Mouse (Mus musculus) midbrain, postnatal 0 days (tissue): ENCODE data around the gene Shc3. TPM values are rescaled to one million over a fixed set of nuclear protein-coding genes. Genes with fewer than 3 reads are reported as not detected.

ENCODE experiments used
- ATAC-seq: fragments of 200-750 bp; cut with Nextera tagmentation; 2 replicates; pipeline ENCODE4 v1.8.0; 2017; ENCODE audit warnings: moderate number of reproducible peaks, mild to moderate bottlenecking, moderate TSS enrichment, moderate library complexity; ENCODE audit not compliant: low FRiP score
- DNase-seq: peaks from one replicate; pipeline ENCODE4 v3.0.0-alpha.2; 2015; ENCODE audit warnings: low spot score
- H3K27ac ChIP-seq: fragments of 300-500 bp; sonication (generic); 2 replicates; pipeline ENCODE4 v1.5.1; 2014; ENCODE audit warnings: low read depth, mild to moderate bottlenecking, low read length, mixed read lengths
- H3K27me3 ChIP-seq: fragments of 300-500 bp; sonication (generic); 2 replicates; pipeline ENCODE4 v1.6.1; 2014; ENCODE audit warnings: low read length, control low read depth, mixed read lengths; ENCODE audit not compliant: insufficient read depth
- H3K36me3 ChIP-seq: fragments of 300-500 bp; sonication (generic); 2 replicates; pipeline ENCODE4 v1.6.1; 2014; ENCODE audit warnings: low read length, control low read depth, mixed read lengths; ENCODE audit not compliant: insufficient read depth
- H3K4me1 ChIP-seq: fragments of 300-500 bp; sonication (generic); 2 replicates; pipeline ENCODE4 v1.6.1; 2014; ENCODE audit warnings: mild to moderate bottlenecking, control low read depth, antibody characterized with exemption, low read length, mixed read lengths; ENCODE audit not compliant: insufficient read depth
- H3K4me2 ChIP-seq: fragments of 300-500 bp; sonication (generic); 2 replicates; pipeline ENCODE4 v1.6.1; 2014; ENCODE audit warnings: low read depth, mild to moderate bottlenecking, low read length, mixed read lengths; ENCODE audit not compliant: poor library complexity, severe bottlenecking
- H3K4me3 ChIP-seq: fragments of 300-500 bp; sonication (generic); 2 replicates; pipeline ENCODE4 v1.5.1; 2014; ENCODE audit warnings: low read depth, mild to moderate bottlenecking, low read length, moderate library complexity
- H3K9ac ChIP-seq: fragments of 300-500 bp; sonication (generic); replicated peaks from 2 replicates; pipeline ENCODE4 v1.6.1; 2014; ENCODE audit warnings: mild to moderate bottlenecking, low read length, moderate library complexity, mixed read lengths; ENCODE audit not compliant: poor library complexity, severe bottlenecking
- H3K9me3 ChIP-seq: fragments of 300-500 bp; sonication (generic); 2 replicates; pipeline ENCODE4 v1.6.1; 2016; ENCODE audit warnings: low read length, control low read depth
- CTCF ChIP-seq: IDR thresholded peaks from 2 replicates; pipeline ENCODE4 v1.5.1; 2016; ENCODE audit warnings: antibody characterized with exemption, mild to moderate bottlenecking
- WGBS: fragments of 180-500 bp; shearing (Covaris S2); extraction: QIAGEN DNeasy Blood & Tissue Kit; methylation state at CpG from one replicate; pipeline ENCODE4 v1.1.7; 2014; 5-methylcytosine and 5-hydroxymethylcytosine counted together
- polyA plus RNA-seq: library from polyadenylated mRNA; unstranded; fragments of >200 nt; fragmentation: Nextera tagmentation; extraction: Ambion mirVana; gene quantifications from 2 replicates; pipeline ENCODE4 v1.2.1, GENCODE M21; 2015
- total RNA-seq: library from RNA; depleted of rRNA; stranded (reverse); fragments of >200 nt; gene quantifications from 2 replicates; pipeline ENCODE4 v1.2.3, GENCODE M21; 2014

Gene Shc3
- total and polyA plus RNA-seq, 2 experiments from 2014 or later, result 10.4 to 119 TPM

- DNase-seq, result no peak
- H3K4me2 ChIP-seq, result no peak overlapping the region
- WGBS, result 94% methylated on average over 8 of the region's 8 CpGs
Observed at GRCm38 (mm10) chr13:51600169-51600568, 30.9 kb upstream of the Shc3 start.

GRCm38 (mm10) chr13:51598063-51598462 lies 28.8 kb upstream of the Shc3 start:
- Histone ChIP-seq H3K36me3 (no peaks in the 10 kb centered on the region), H3K4me1 (peaks cover 4% of the 10 kb centered on the region; the same call in 1 of the 2 replicates), H3K4me2 (no peak overlapping the region), H3K4me3 (no peak overlapping the region), H3K9ac (no peak overlapping the region), H3K9me3 (no peaks in the 10 kb centered on the region), H3K27ac (no peak overlapping the region), H3K27me3 (no peaks in the 10 kb centered on the region)
- DNase-seq (no peak), ATAC-seq (no peak)
- TF ChIP-seq CTCF, result no peak
- WGBS, result 84% methylated on average over 2 of the region's 2 CpGs

More at GRCm38 (mm10) chr13:51600169-51600568, 30.9 kb upstream of the Shc3 start:
- H3K4me3 ChIP-seq, result no peak overlapping the region
- no peak for ATAC-seq
- H3K36me3 ChIP-seq, result no peaks in the 10 kb centered on the region
- no peaks in the 10 kb centered on the region for H3K9me3 ChIP-seq
- H3K9ac ChIP-seq, result no peak overlapping the region
- no peak overlapping the region for H3K27ac ChIP-seq
- H3K4me1 ChIP-seq, result peaks cover 4% of the 10 kb centered on the region
- H3K27me3 ChIP-seq, result no peaks in the 10 kb centered on the region
- no peak for TF ChIP-seq CTCF

- no peaks in the 10 kb centered on the region for H3K4me1 ChIP-seq
- no peak for TF ChIP-seq CTCF
- H3K9me3 ChIP-seq, result no peaks in the 10 kb centered on the region
- peak overlapping the region; percentile 45 for H3K4me3 ChIP-seq
- no peaks in the 10 kb centered on the region for H3K36me3 ChIP-seq
- peak overlapping the region; percentile 97 for H3K4me2 ChIP-seq
- ATAC-seq, result 0 out of 2 replicates have a peak, but pooled peaks have one; percentile 17
- H3K27me3 ChIP-seq, result no peaks in the 10 kb centered on the region
- 37% methylated on average over 11 of the region's 11 CpGs for WGBS
- no peak overlapping the region for H3K9ac ChIP-seq
- DNase-seq, result no peak
- no peak overlapping the region for H3K27ac ChIP-seq
Observed at GRCm38 (mm10) chr13:51595404-51595803, 26.2 kb upstream of the Shc3 start.

GRCm38 (mm10) chr13:51594656-51595311 lies 25.6 kb upstream of the Shc3 start:
- ATAC-seq (peak; percentile 88), DNase-seq (peak; percentile 44)
- no peaks in the 10 kb centered on the region for H3K9me3 ChIP-seq
- H3K27me3 ChIP-seq, result no peaks in the 10 kb centered on the region
- H3K9ac ChIP-seq, result peak overlapping the region; percentile 60
- no peak overlapping the region for H3K27ac ChIP-seq
- under 1% methylated on average over 36 of the region's 36 CpGs for WGBS
- H3K36me3 ChIP-seq, result no peaks in the 10 kb centered on the region
- peak overlapping the region; percentile 45 for H3K4me3 ChIP-seq
- peak overlapping the region; percentile 97 for H3K4me2 ChIP-seq
- no peak for TF ChIP-seq CTCF
- H3K4me1 ChIP-seq, result no peaks in the 10 kb centered on the region

GRCm38 (mm10) chr13:51588005-51588404 lies 18.8 kb upstream of the Shc3 start:
- no peak for TF ChIP-seq CTCF
- Histone ChIP-seq H3K4me2 (no peak overlapping the region), H3K27me3 (no peaks in the 10 kb centered on the region), H3K9ac (no peak overlapping the region), H3K4me1 (no peaks in the 10 kb centered on the region), H3K36me3 (no peaks in the 10 kb centered on the region), H3K4me3 (no peak overlapping the region), H3K9me3 (no peaks in the 10 kb centered on the region), H3K27ac (no peak overlapping the region)
- ATAC-seq, result no peak
- WGBS, result 75% methylated on average over 4 of the region's 4 CpGs
- no peak for DNase-seq

GRCm38 (mm10) chr13:51582204-51582603 lies 13.0 kb upstream of the Shc3 start:
- TF ChIP-seq CTCF, result no peak

More at GRCm38 (mm10) chr13:51582204-51582603, 13.0 kb upstream of the Shc3 start:
- WGBS, result 69% methylated on average over 2 of the region's 2 CpGs
- ATAC-seq (no peak), DNase-seq (no peak)
- no peak overlapping the region for H3K4me3 ChIP-seq
- H3K27ac ChIP-seq, result no peak overlapping the region
- no peaks in the 10 kb centered on the region for H3K36me3 ChIP-seq
- H3K4me1 ChIP-seq, result peaks cover 15% of the 10 kb centered on the region; the same call in 1 of the 2 replicates
- no peaks in the 10 kb centered on the region for H3K27me3 ChIP-seq
- H3K4me2 ChIP-seq, result no peak overlapping the region
- H3K9me3 ChIP-seq, result no peaks in the 10 kb centered on the region
- no peak overlapping the region for H3K9ac ChIP-seq
